Mouse (Mus musculus) adrenal gland, postnatal 10 days (tissue): ENCODE measurements around the gene Nob1. TPM values are rescaled to one million over a fixed set of nuclear protein-coding genes. Genes with fewer than 3 reads are reported as not detected.

Experiments
- DNase-seq: peaks from one replicate; pipeline ENCODE4 v3.0.0; 2021; ENCODE audit warnings: mixed read lengths
- total RNA-seq, 2 experiments: library from RNA; stranded (reverse); gene quantifications; 2 replicates each; pipeline ENCODE4 v1.2.3; 2021

Gene Nob1
- total RNA-seq, 2 experiments from 2014 or later = 29.4 to 30.6 TPM

DNA sequence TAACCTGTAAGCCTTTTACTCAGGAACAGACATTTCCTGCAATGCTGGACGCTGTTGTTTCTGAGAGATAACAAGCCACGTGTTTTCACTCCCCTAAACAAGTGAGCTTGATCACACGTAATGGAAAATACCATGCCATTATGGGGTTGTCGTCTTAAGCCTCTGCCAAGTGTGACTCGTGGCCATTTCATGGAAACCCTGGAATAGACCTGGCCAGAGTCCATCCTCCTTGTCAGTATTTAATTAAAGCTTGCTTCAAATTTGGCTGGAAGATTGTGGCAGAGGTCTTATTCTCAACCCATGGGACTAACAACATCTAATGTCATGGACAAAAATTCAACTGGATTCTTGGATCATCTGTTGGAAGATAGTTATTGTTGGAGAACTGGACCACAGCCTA, 38.7 kb downstream of the Nob1 start:
- DNase-seq = no peak

DNA sequence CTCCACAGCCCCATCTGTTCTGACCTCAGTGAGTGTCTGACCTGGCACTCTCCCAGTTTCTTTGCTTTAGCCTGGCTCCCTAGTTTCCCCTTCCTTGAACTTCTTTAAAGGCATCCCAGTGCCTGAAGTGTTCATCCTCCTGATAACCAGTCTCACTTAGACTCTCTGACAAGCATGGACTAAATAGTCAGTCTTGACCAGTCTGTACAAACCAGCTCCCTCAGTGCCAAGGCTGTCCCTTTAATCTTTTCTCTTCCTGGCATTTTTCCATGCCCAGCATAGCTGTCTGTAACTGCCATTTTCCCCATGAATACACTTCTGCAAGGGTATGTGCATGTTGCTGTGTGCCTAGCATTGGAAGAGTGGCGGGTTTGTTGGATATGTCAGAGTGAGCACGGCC, 39.8 kb downstream of the Nob1 start:
- no peak for DNase-seq

DNA sequence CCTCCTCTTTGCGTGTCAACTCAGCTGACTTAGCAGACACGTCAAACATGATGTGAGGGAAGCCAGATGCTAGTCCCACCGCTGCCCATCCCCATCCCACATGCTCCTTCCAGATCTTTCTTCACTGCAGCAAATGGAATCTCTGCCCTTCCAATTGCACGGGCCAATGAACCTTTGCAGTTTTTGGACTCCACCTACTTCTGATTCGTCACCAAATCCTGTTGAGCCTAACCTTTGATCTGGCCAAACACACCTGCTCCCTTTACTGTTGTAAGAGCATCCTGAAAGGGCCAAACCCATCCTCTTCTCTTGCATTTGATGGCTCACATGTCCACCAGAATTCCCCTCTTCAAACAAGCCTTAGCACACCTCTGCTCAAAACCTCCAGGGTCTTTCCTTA, 40.2 kb downstream of the Nob1 start:
- no peak for DNase-seq

DNA sequence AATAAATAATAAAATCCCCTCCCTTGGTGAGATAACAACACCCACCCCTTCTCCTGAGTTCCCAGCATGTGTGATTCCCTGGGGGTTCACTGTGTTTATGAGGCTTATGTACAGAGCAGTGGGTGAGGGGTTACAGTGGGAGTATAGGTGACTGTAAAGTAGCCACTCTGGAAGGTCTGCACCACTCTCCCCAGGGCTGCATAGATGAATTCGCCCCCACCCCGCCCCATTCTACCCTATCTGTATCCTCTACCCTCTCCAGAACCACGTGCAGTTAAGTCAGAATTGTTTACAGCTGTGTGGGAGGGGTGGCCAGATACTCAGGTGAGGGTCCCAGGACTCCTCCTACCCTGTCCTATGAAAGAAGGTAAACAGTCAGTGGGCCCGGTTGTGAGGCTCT, 42.0 kb downstream of the Nob1 start:
- DNase-seq = no peak

DNA sequence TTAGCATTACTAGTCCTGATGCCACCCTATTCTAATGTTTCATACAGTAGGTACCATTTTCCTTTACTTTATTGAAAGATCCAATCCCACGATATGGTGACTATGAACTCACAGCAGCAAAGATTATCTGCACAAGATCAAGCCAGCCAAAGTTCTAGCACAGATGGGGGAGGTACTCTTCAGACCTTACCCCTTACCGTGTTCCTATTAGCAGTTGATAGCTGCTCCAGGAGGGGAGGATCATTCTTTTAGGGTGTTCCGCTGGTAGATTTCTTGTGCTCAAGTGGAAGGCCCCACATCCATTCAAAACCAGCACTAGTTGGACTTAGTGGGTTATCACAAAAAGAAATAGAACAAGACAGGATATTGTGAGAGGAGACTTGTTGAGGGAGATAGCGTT, 43.2 kb downstream of the Nob1 start:
- DNase-seq = no peak

DNA sequence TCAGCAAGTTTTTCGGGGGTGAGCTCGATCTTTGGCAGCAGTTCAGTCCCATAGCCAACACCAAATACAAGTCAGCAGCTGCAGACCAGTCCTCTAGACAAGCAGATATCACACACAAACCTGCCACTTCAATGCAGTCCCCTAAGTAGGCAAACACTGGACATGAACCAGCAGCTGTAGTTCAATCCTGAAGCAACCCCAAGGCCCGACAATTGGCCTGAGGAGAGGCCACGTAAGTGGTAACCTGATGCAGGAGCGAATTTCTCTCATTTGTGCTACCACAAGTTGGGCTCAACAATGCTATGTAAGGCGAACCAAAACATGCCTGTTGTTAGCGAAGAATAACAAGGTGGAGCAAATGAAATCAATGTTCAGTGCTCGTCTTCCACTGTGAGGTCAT, 44.1 kb downstream of the Nob1 start:
- DNase-seq = no peak

DNA sequence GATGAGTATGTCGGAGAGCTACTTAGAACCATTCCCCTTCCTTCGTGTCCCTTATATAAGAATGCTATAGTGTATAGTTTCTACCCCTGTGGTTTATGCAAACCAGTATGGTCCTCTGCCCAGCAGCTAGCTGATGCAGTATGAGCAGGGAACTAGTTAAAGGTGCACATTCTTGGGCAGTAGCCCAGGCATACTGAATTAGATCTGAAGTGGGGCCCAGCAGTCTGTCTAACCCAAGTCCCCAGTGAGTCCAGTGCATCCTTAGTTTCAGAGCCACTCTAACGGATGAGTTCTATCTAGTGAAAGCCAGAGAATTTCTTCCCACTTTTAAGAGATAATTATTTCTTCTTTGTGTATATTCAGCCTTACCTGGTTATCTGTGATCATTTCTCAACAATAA, 47.5 kb downstream of the Nob1 start:
- no peak for DNase-seq

DNA sequence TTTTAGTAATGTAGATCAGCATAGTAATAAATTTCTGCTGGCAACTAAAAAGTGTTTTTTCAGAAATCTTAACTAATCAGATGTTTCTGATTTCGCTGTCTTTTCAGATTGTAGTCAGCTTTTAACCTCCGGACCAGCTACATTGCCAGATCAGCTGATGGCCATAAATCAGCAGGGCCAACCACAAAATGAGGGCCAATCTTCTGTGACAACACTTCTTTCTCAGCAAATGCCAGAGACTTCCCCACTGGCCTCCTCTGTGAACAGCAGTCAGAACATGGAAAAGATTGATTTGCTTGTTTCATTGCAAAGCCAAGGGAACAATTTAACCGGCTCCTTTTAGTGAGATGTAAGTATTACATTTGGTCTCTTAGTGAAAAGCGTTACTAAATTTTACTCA, 54.5 kb downstream of the Nob1 start:
- peak; percentile 35 for DNase-seq

Other genes with a start within 250 kb of the Nob1 start
- gene Nfat5, start 131.6 kb downstream of the Nob1 start, total RNA-seq = 100 to 1,000 TPM in 1 of 2 experiments, 10 to 100 TPM in 1; 68.6 to 138 TPM
- gene Nqo1, start 21.8 kb downstream of the Nob1 start, total RNA-seq = 1 to 10 TPM; 4.1 to 6.9 TPM
- 10 to 100 TPM; 36.7 to 39.7 TPM for gene Wwp2, start 11.3 kb upstream of the Nob1 start, total RNA-seq
- 10 to 100 TPM; 83.7 to 86.5 TPM for gene Psmd7, start 163.4 kb upstream of the Nob1 start, total RNA-seq